Mouse (Mus musculus) heart, embryonic 12.5 days (tissue): ENCODE data around the gene Klk1b1. TPM values are rescaled to one million over a fixed set of nuclear protein-coding genes. Genes with fewer than 3 reads are reported as not detected.

Experiments used
- ATAC-seq: fragments of 200-750 bp; cut with Nextera tagmentation; 2 replicates; pipeline ENCODE4 v1.8.0; 2017; ENCODE audit warnings: moderate TSS enrichment, moderate library complexity; ENCODE audit not compliant: insufficient number of reproducible peaks, low FRiP score
- H3K27ac ChIP-seq: fragments of 300-500 bp; sonication (generic); 2 replicates; pipeline ENCODE4 v1.5.1; 2016; ENCODE audit warnings: mild to moderate bottlenecking, moderate library complexity; ENCODE audit not compliant: poor library complexity, severe bottlenecking
- H3K27me3 ChIP-seq: fragments of 300-500 bp; sonication (generic); replicated peaks from 2 replicates; pipeline ENCODE4 v1.6.1; 2016; ENCODE audit warnings: mild to moderate bottlenecking, moderate library complexity
- H3K36me3 ChIP-seq: fragments of 300-500 bp; sonication (generic); 2 replicates; pipeline ENCODE4 v1.6.1; 2016; ENCODE audit warnings: mild to moderate bottlenecking, moderate library complexity
- H3K4me1 ChIP-seq: fragments of 300-500 bp; sonication (generic); replicated peaks from 2 replicates; pipeline ENCODE4 v1.6.1; 2016; ENCODE audit warnings: mild to moderate bottlenecking
- H3K4me2 ChIP-seq: fragments of 300-500 bp; sonication (generic); 2 replicates; pipeline ENCODE4 v1.6.1; 2016; ENCODE audit warnings: mild to moderate bottlenecking, moderate library complexity
- H3K4me3 ChIP-seq: fragments of 300-500 bp; sonication (generic); 2 replicates; pipeline ENCODE4 v1.5.1; 2016; ENCODE audit warnings: mild to moderate bottlenecking
- H3K9ac ChIP-seq: fragments of 300-500 bp; sonication (generic); 2 replicates; pipeline ENCODE4 v1.6.1; 2016; ENCODE audit warnings: mild to moderate bottlenecking, moderate library complexity
- H3K9me3 ChIP-seq: fragments of 300-500 bp; sonication (generic); replicated peaks from 2 replicates; pipeline ENCODE4 v1.6.1; 2016; ENCODE audit warnings: mild to moderate bottlenecking, moderate library complexity
- WGBS: fragments of 180-500 bp; shearing (Covaris S2); methylation state at CpG from one replicate; pipeline ENCODE4 v1.1.7; 2016; 5-methylcytosine and 5-hydroxymethylcytosine counted together
- polyA plus RNA-seq: library from polyadenylated mRNA; unstranded; fragments of >200 nt; fragmentation: Nextera tagmentation; extraction: Ambion mirVana; gene quantifications from 2 replicates; pipeline ENCODE4 v1.2.1, GENCODE M21; 2016

The Klk1b1 gene
- not detected in 2 replicates for polyA plus RNA-seq

GRCm38 (mm10) chr7:43966451-43966850 lies at the start of gene Klk1b1:
Gene Klk1b1 (plus strand): TSS chr7:43966751.
- H3K4me2 ChIP-seq: no peak within 1 kb of the TSS
- no peaks in the 10 kb centered on the region for H3K27me3 ChIP-seq
- 61% methylated on average over 3 of the region's 3 CpGs for WGBS
- H3K9me3 ChIP-seq: no peaks in the 10 kb centered on the region
- no peak within 1 kb of the TSS for H3K27ac ChIP-seq
- no peaks in the 10 kb centered on the region for H3K4me1 ChIP-seq
- no peaks in the 10 kb centered on the region for H3K36me3 ChIP-seq
- H3K4me3 ChIP-seq: no peak within 1 kb of the TSS
- no peak within 1 kb of the TSS for H3K9ac ChIP-seq
- ATAC-seq: no peak

- Histone ChIP-seq H3K4me1 (no peaks in the 10 kb centered on the region), H3K4me3 (no peak overlapping the region), H3K9ac (no peak overlapping the region), H3K27me3 (0 out of 2 replicates have a peak, but pooled peaks cover 12% of the 10 kb centered on the region), H3K36me3 (no peaks in the 10 kb centered on the region), H3K27ac (no peak overlapping the region), H3K4me2 (no peak overlapping the region), H3K9me3 (no peaks in the 10 kb centered on the region)
- ATAC-seq: no peak
- WGBS: 84% methylated on average over 13 of the region's 13 CpGs
Observed at GRCm38 (mm10) chr7:43918426-43918825, 48.1 kb upstream of the Klk1b1 start.

GRCm38 (mm10) chr7:43918871-43919270 lies 47.7 kb upstream of the Klk1b1 start:
- no peaks in the 10 kb centered on the region for H3K36me3 ChIP-seq
- no peak overlapping the region for H3K4me3 ChIP-seq
- 0 out of 2 replicates have a peak, but pooled peaks cover 12% of the 10 kb centered on the region for H3K27me3 ChIP-seq
- H3K9me3 ChIP-seq: no peaks in the 10 kb centered on the region
- H3K9ac ChIP-seq: no peak overlapping the region
- no peak for ATAC-seq
- H3K27ac ChIP-seq: no peak overlapping the region
- no peak overlapping the region for H3K4me2 ChIP-seq
- H3K4me1 ChIP-seq: no peaks in the 10 kb centered on the region
- WGBS: 75% methylated on average over 8 of the region's 8 CpGs

- Histone ChIP-seq H3K4me2 (no peak overlapping the region), H3K27ac (no peak overlapping the region), H3K4me3 (no peak overlapping the region), H3K4me1 (no peaks in the 10 kb centered on the region), H3K36me3 (no peaks in the 10 kb centered on the region), H3K9ac (no peak overlapping the region), H3K9me3 (no peaks in the 10 kb centered on the region), H3K27me3 (0 out of 2 replicates have a peak, but pooled peaks cover 12% of the 10 kb centered on the region)
- 26% methylated on average over 14 of the region's 14 CpGs for WGBS
- ATAC-seq: peak; percentile 72
Observed at GRCm38 (mm10) chr7:43919559-43920451, 46.7 kb upstream of the Klk1b1 start.

- Histone ChIP-seq H3K36me3 (no peaks in the 10 kb centered on the region), H3K4me2 (no peak overlapping the region), H3K9ac (no peak overlapping the region), H3K27ac (no peak overlapping the region), H3K4me1 (no peaks in the 10 kb centered on the region), H3K27me3 (0 out of 2 replicates have a peak, but pooled peaks cover 12% of the 10 kb centered on the region), H3K4me3 (no peak overlapping the region), H3K9me3 (no peaks in the 10 kb centered on the region)
- no peak for ATAC-seq
- 84% methylated on average over 3 of the region's 3 CpGs for WGBS
Observed at GRCm38 (mm10) chr7:43920582-43920981, 46.0 kb upstream of the Klk1b1 start.

GRCm38 (mm10) chr7:43921087-43921486 lies 45.5 kb upstream of the Klk1b1 start:
- no peak for ATAC-seq
- no peaks in the 10 kb centered on the region for H3K36me3 ChIP-seq
- H3K4me3 ChIP-seq: no peak overlapping the region
- H3K4me1 ChIP-seq: no peaks in the 10 kb centered on the region
- H3K27me3 ChIP-seq: 0 out of 2 replicates have a peak, but pooled peaks cover 12% of the 10 kb centered on the region
- no peaks in the 10 kb centered on the region for H3K9me3 ChIP-seq
- 73% methylated on average over 6 of the region's 6 CpGs for WGBS
- no peak overlapping the region for H3K4me2 ChIP-seq
- no peak overlapping the region for H3K9ac ChIP-seq
- H3K27ac ChIP-seq: no peak overlapping the region

GRCm38 (mm10) chr7:43921941-43922340 lies 44.6 kb upstream of the Klk1b1 start:
- no peak for ATAC-seq
- Histone ChIP-seq H3K27ac (no peak overlapping the region), H3K9me3 (no peaks in the 10 kb centered on the region), H3K27me3 (0 out of 2 replicates have a peak, but pooled peaks cover 8% of the 10 kb centered on the region), H3K36me3 (no peaks in the 10 kb centered on the region), H3K4me3 (no peak overlapping the region), H3K4me1 (no peaks in the 10 kb centered on the region), H3K4me2 (no peak overlapping the region), H3K9ac (no peak overlapping the region)
- WGBS: 61% methylated on average over 2 of the region's 2 CpGs

GRCm38 (mm10) chr7:43925985-43926384 lies 40.6 kb upstream of the Klk1b1 start:
- Histone ChIP-seq H3K27me3 (no peaks in the 10 kb centered on the region), H3K9ac (no peak overlapping the region), H3K4me3 (no peak overlapping the region), H3K9me3 (no peaks in the 10 kb centered on the region), H3K27ac (no peak overlapping the region), H3K4me1 (no peaks in the 10 kb centered on the region), H3K36me3 (no peaks in the 10 kb centered on the region), H3K4me2 (no peak overlapping the region)
- WGBS: 63% methylated on average over 5 of the region's 5 CpGs
- no peak for ATAC-seq

- ATAC-seq: no peak
- H3K9me3 ChIP-seq: no peaks in the 10 kb centered on the region
- H3K36me3 ChIP-seq: no peaks in the 10 kb centered on the region
- no peak overlapping the region for H3K4me3 ChIP-seq
- no peak overlapping the region for H3K4me2 ChIP-seq
- no peaks in the 10 kb centered on the region for H3K4me1 ChIP-seq
- H3K27me3 ChIP-seq: no peaks in the 10 kb centered on the region
- no peak overlapping the region for H3K27ac ChIP-seq
- no peak overlapping the region for H3K9ac ChIP-seq
- 40% methylated on average over 4 of the region's 4 CpGs for WGBS
Observed at GRCm38 (mm10) chr7:43928521-43928920, 38.0 kb upstream of the Klk1b1 start.

GRCm38 (mm10) chr7:43932337-43932736 lies 34.2 kb upstream of the Klk1b1 start:
- H3K4me2 ChIP-seq: no peak overlapping the region
- no peaks in the 10 kb centered on the region for H3K27me3 ChIP-seq
- WGBS: 55% methylated on average over 4 of the region's 4 CpGs
- H3K9ac ChIP-seq: no peak overlapping the region
- H3K4me3 ChIP-seq: no peak overlapping the region
- H3K27ac ChIP-seq: no peak overlapping the region
- no peaks in the 10 kb centered on the region for H3K4me1 ChIP-seq
- no peak for ATAC-seq
- H3K36me3 ChIP-seq: no peaks in the 10 kb centered on the region
- H3K9me3 ChIP-seq: no peaks in the 10 kb centered on the region

- Histone ChIP-seq H3K4me2 (no peak within 1 kb of the TSS), H3K9ac (no peak within 1 kb of the TSS), H3K9me3 (no peaks in the 10 kb centered on the region), H3K4me3 (no peak within 1 kb of the TSS), H3K27me3 (no peaks in the 10 kb centered on the region), H3K27ac (no peak within 1 kb of the TSS), H3K4me1 (no peaks in the 10 kb centered on the region), H3K36me3 (no peaks in the 10 kb centered on the region)
- 73% methylated on average over 3 of the region's 3 CpGs for WGBS
- no peak for ATAC-seq
Observed at GRCm38 (mm10) chr7:43933440-43933839, 33.1 kb upstream of the Klk1b1 start, which contains the start of gene Klk15. Gene Klk15 (plus strand): TSS chr7:43933740.
